Mouse (Mus musculus): ENCODE data around the gene Sptssb. TPM values are rescaled to one million over a fixed set of nuclear protein-coding genes. Genes with fewer than 3 reads are reported as not detected.

Gene Sptssb
- polyA plus RNA-seq, 1 experiment from 2014 or later: 1.1 TPM

- Histone ChIP-seq H3K9ac (no peak overlapping the region), H3K27me3 (no peaks in the 10 kb centered on the region), H3K4me2 (no peak overlapping the region), H3K4me3 (no peak overlapping the region), H3K4me1 (replicated peaks) (no peaks in the 10 kb centered on the region), H3K9me3 (replicated peaks) (no peaks in the 10 kb centered on the region), H3K36me3 (no peaks in the 10 kb centered on the region), H3K27ac (no peak overlapping the region)
- no peak for ATAC-seq (replicated peaks; ENCODE audit: insufficient number of reproducible peaks, insufficient read depth, low FRiP score, low read depth)
- 93% methylated on average over 1 of the region's 1 CpGs for WGBS
Observed at GRCm38 (mm10) chr3:69824536-69824935, 35.2 kb downstream of the Sptssb start.

GRCm38 (mm10) chr3:69820614-69821013, 39.1 kb downstream of the Sptssb start:
- WGBS: 82% methylated on average over 7 of the region's 7 CpGs
- no peak overlapping the region for H3K4me3 ChIP-seq
- no peak overlapping the region for H3K4me2 ChIP-seq
- no peak overlapping the region for H3K9ac ChIP-seq
- H3K27ac ChIP-seq: no peak overlapping the region
- H3K36me3 ChIP-seq: no peaks in the 10 kb centered on the region
- no peak for ATAC-seq (replicated peaks; ENCODE audit: insufficient number of reproducible peaks, insufficient read depth, low FRiP score, low read depth)
- H3K9me3 ChIP-seq (replicated peaks): no peaks in the 10 kb centered on the region
- H3K27me3 ChIP-seq: no peaks in the 10 kb centered on the region
- no peaks in the 10 kb centered on the region for H3K4me1 ChIP-seq (replicated peaks)

GRCm38 (mm10) chr3:69819851-69820200, 39.9 kb downstream of the Sptssb start:
- Histone ChIP-seq H3K9ac (no peak overlapping the region), H3K9me3 (replicated peaks) (no peaks in the 10 kb centered on the region), H3K27me3 (no peaks in the 10 kb centered on the region), H3K36me3 (no peaks in the 10 kb centered on the region), H3K4me2 (no peak overlapping the region), H3K27ac (no peak overlapping the region), H3K4me1 (replicated peaks) (no peaks in the 10 kb centered on the region), H3K4me3 (no peak overlapping the region)
- no peak for ATAC-seq (replicated peaks; ENCODE audit: insufficient number of reproducible peaks, insufficient read depth, low FRiP score, low read depth)
- WGBS: 71% methylated on average over 3 of the region's 3 CpGs

GRCm38 (mm10) chr3:69819146-69819850, 40.4 kb downstream of the Sptssb start:
- no peak for ATAC-seq (replicated peaks; ENCODE audit: insufficient number of reproducible peaks, insufficient read depth, low FRiP score, low read depth)
- H3K4me1 ChIP-seq (replicated peaks): no peaks in the 10 kb centered on the region
- no peaks in the 10 kb centered on the region for H3K9me3 ChIP-seq (replicated peaks)
- WGBS: 84% methylated on average over 7 of the region's 7 CpGs
- H3K36me3 ChIP-seq: no peaks in the 10 kb centered on the region
- H3K27ac ChIP-seq: no peak overlapping the region
- H3K4me2 ChIP-seq: no peak overlapping the region
- no peak overlapping the region for H3K9ac ChIP-seq
- no peak overlapping the region for H3K4me3 ChIP-seq
- no peaks in the 10 kb centered on the region for H3K27me3 ChIP-seq

- no peaks in the 10 kb centered on the region for H3K4me1 ChIP-seq (replicated peaks)
- WGBS: 39% methylated on average over 5 of the region's 5 CpGs
- no peak overlapping the region for H3K4me3 ChIP-seq
- H3K9me3 ChIP-seq (replicated peaks): no peaks in the 10 kb centered on the region
- H3K9ac ChIP-seq: no peak overlapping the region
- H3K4me2 ChIP-seq: no peak overlapping the region
- no peaks in the 10 kb centered on the region for H3K27me3 ChIP-seq
- no peak overlapping the region for H3K27ac ChIP-seq
- no peak for ATAC-seq (replicated peaks; ENCODE audit: insufficient number of reproducible peaks, insufficient read depth, low FRiP score, low read depth)
- H3K36me3 ChIP-seq: no peaks in the 10 kb centered on the region
Observed at GRCm38 (mm10) chr3:69818466-69818865, 41.3 kb downstream of the Sptssb start.

- Histone ChIP-seq H3K4me1 (replicated peaks) (no peaks in the 10 kb centered on the region), H3K9ac (no peak overlapping the region), H3K27ac (no peak overlapping the region), H3K27me3 (no peaks in the 10 kb centered on the region), H3K36me3 (no peaks in the 10 kb centered on the region), H3K9me3 (replicated peaks) (no peaks in the 10 kb centered on the region), H3K4me3 (no peak overlapping the region), H3K4me2 (no peak overlapping the region)
- no peak for ATAC-seq (replicated peaks; ENCODE audit: insufficient number of reproducible peaks, insufficient read depth, low FRiP score, low read depth)
- 70% methylated on average over 2 of the region's 2 CpGs for WGBS
Observed at GRCm38 (mm10) chr3:69816547-69816946, 43.2 kb downstream of the Sptssb start.

GRCm38 (mm10) chr3:69813005-69813695, 46.6 kb downstream of the Sptssb start:
- 73% methylated on average over 11 of the region's 11 CpGs for WGBS

GRCm38 (mm10) chr3:69812442-69812841, 47.3 kb downstream of the Sptssb start:
- Histone ChIP-seq H3K9ac (no peak overlapping the region), H3K4me2 (no peak overlapping the region), H3K27ac (no peak overlapping the region), H3K36me3 (no peaks in the 10 kb centered on the region), H3K4me3 (no peak overlapping the region), H3K4me1 (replicated peaks) (no peaks in the 10 kb centered on the region), H3K9me3 (replicated peaks) (no peaks in the 10 kb centered on the region), H3K27me3 (no peaks in the 10 kb centered on the region)
- ATAC-seq (replicated peaks; ENCODE audit: insufficient number of reproducible peaks, insufficient read depth, low FRiP score, low read depth): no peak
- WGBS: 69% methylated on average over 2 of the region's 2 CpGs

More at GRCm38 (mm10) chr3:69813005-69813695, 46.6 kb downstream of the Sptssb start:
- no peak for ATAC-seq (replicated peaks; ENCODE audit: insufficient number of reproducible peaks, insufficient read depth, low FRiP score, low read depth)
- Histone ChIP-seq H3K9ac (no peak overlapping the region), H3K9me3 (replicated peaks) (no peaks in the 10 kb centered on the region), H3K36me3 (no peaks in the 10 kb centered on the region), H3K27ac (no peak overlapping the region), H3K4me1 (replicated peaks) (no peaks in the 10 kb centered on the region), H3K4me3 (no peak overlapping the region), H3K4me2 (no peak overlapping the region), H3K27me3 (no peaks in the 10 kb centered on the region)

GRCm38 (mm10) chr3:69808479-69808878, 51.3 kb downstream of the Sptssb start:
- no peak overlapping the region for H3K9ac ChIP-seq
- H3K4me1 ChIP-seq (replicated peaks): no peaks in the 10 kb centered on the region
- H3K27me3 ChIP-seq: no peaks in the 10 kb centered on the region
- H3K9me3 ChIP-seq (replicated peaks): no peaks in the 10 kb centered on the region
- H3K36me3 ChIP-seq: no peaks in the 10 kb centered on the region
- H3K27ac ChIP-seq: no peak overlapping the region
- ATAC-seq (replicated peaks; ENCODE audit: insufficient number of reproducible peaks, insufficient read depth, low FRiP score, low read depth): no peak
- 66% methylated on average over 7 of the region's 7 CpGs for WGBS
- H3K4me3 ChIP-seq: no peak overlapping the region
- no peak overlapping the region for H3K4me2 ChIP-seq

- H3K4me1 ChIP-seq (replicated peaks): no peaks in the 10 kb centered on the region
- ATAC-seq (replicated peaks; ENCODE audit: insufficient number of reproducible peaks, insufficient read depth, low FRiP score, low read depth): no peak
- no peak overlapping the region for H3K4me2 ChIP-seq
- H3K27me3 ChIP-seq: no peaks in the 10 kb centered on the region
- H3K36me3 ChIP-seq: no peaks in the 10 kb centered on the region
- H3K9ac ChIP-seq: no peak overlapping the region
- WGBS: 83% methylated on average over 1 of the region's 1 CpGs
- H3K4me3 ChIP-seq: no peak overlapping the region
- no peak overlapping the region for H3K27ac ChIP-seq
- no peaks in the 10 kb centered on the region for H3K9me3 ChIP-seq (replicated peaks)
Observed at GRCm38 (mm10) chr3:69803137-69803536, 56.6 kb downstream of the Sptssb start.

GRCm38 (mm10) chr3:69800829-69801384, 58.8 kb downstream of the Sptssb start:
- H3K27ac ChIP-seq: no peak overlapping the region
- H3K4me2 ChIP-seq: no peak overlapping the region
- no peak for ATAC-seq (replicated peaks; ENCODE audit: insufficient number of reproducible peaks, insufficient read depth, low FRiP score, low read depth)
- no peaks in the 10 kb centered on the region for H3K27me3 ChIP-seq
- H3K9me3 ChIP-seq (replicated peaks): no peaks in the 10 kb centered on the region
- WGBS: 59% methylated on average over 7 of the region's 7 CpGs
- no peaks in the 10 kb centered on the region for H3K36me3 ChIP-seq
- H3K4me3 ChIP-seq: no peak overlapping the region
- H3K9ac ChIP-seq: no peak overlapping the region
- no peaks in the 10 kb centered on the region for H3K4me1 ChIP-seq (replicated peaks)

GRCm38 (mm10) chr3:69799096-69799495, 60.6 kb downstream of the Sptssb start:
- Histone ChIP-seq H3K4me1 (replicated peaks) (no peaks in the 10 kb centered on the region), H3K36me3 (no peaks in the 10 kb centered on the region), H3K9me3 (replicated peaks) (no peaks in the 10 kb centered on the region), H3K27me3 (no peaks in the 10 kb centered on the region), H3K4me2 (no peak overlapping the region), H3K9ac (no peak overlapping the region), H3K27ac (no peak overlapping the region), H3K4me3 (no peak overlapping the region)
- no peak for ATAC-seq (replicated peaks; ENCODE audit: insufficient number of reproducible peaks, insufficient read depth, low FRiP score, low read depth)
- 48% methylated on average over 1 of the region's 1 CpGs for WGBS

All from heart, embryonic 15.5 days (tissue).